Mouse (Mus musculus) CH12.LX (cell line): ENCODE results near the gene Slc6a9. TPM values are rescaled to one million over a fixed set of nuclear protein-coding genes. Genes with fewer than 3 reads are reported as not detected.

Experiments used
- DNase-seq: peaks from one replicate; pipeline ENCODE4 v3.0.0-alpha.2; 2013; ENCODE audit errors: extremely low read depth
- H3K27ac ChIP-seq: 2 replicates; pipeline ENCODE4 v1.5.1; 2012; ENCODE audit warnings: low read depth, mild to moderate bottlenecking, control low read depth, moderate library complexity; ENCODE audit not compliant: insufficient read depth
- H3K27me3 ChIP-seq: replicated peaks from 2 replicates; pipeline ENCODE3; 2012; ENCODE audit warnings: inconsistent platforms
- H3K36me3 ChIP-seq, 2 experiments: replicated peaks in 1 of 2; 2 replicates each; pipeline versions ENCODE3 to v1.6.1; 2012; ENCODE audit warnings: inconsistent platforms in 1 of 2, low read length in 1 of 2, mild to moderate bottlenecking in 1 of 2, mixed read lengths in 1 of 2, moderate library complexity in 1 of 2; ENCODE audit not compliant: control insufficient read depth in 1 of 2, insufficient read depth in 1 of 2
- H3K4me1 ChIP-seq, 2 experiments: 2 replicates each; pipeline ENCODE4 v1.6.1; 2012; ENCODE audit warnings: inconsistent platforms in 1 of 2, moderate library complexity in 1 of 2; ENCODE audit not compliant: insufficient read depth in 2 of 2, control insufficient read depth in 1 of 2
- H3K4me2 ChIP-seq: 2 replicates; pipeline ENCODE4 v1.6.1; 2012; ENCODE audit warnings: low read depth, mild to moderate bottlenecking, control low read depth; ENCODE audit not compliant: poor library complexity, insufficient read depth, severe bottlenecking
- H3K4me3 ChIP-seq, 3 experiments: fragments of 150-350 bp in 1 of 3; sonication (generic) in 1 of 3; replicated peaks in 1 of 3; 2 replicates each; pipeline versions ENCODE3 to v1.5.1; 2011 to 2012; ENCODE audit warnings: low read depth in 2 of 3, low read length in 2 of 3, mild to moderate bottlenecking in 2 of 3, moderate library complexity in 2 of 3, control low read depth in 1 of 3, improper control_type of control experiment in 1 of 3, inconsistent platforms in 1 of 3, mixed read lengths in 1 of 3; ENCODE audit not compliant: poor library complexity in 1 of 3
- H3K79me2 ChIP-seq: replicated peaks from 2 replicates; pipeline ENCODE4 v1.6.1; 2012; ENCODE audit warnings: mild to moderate bottlenecking, moderate library complexity; ENCODE audit not compliant: control insufficient read depth, poor library complexity, insufficient read depth, severe bottlenecking; ENCODE audit errors: extremely low read depth
- H3K9ac ChIP-seq: 2 replicates; pipeline ENCODE4 v1.6.1; 2012; ENCODE audit warnings: low read depth, mild to moderate bottlenecking, control low read depth, moderate library complexity; ENCODE audit not compliant: insufficient read depth
- H3K9me3 ChIP-seq: replicated peaks from 2 replicates; pipeline ENCODE3; 2012; ENCODE audit warnings: low read length, inconsistent platforms, mixed read lengths
- BHLHE40 ChIP-seq: IDR thresholded peaks from 2 replicates; pipeline ENCODE4 v1.6.1; 2011; ENCODE audit warnings: mild to moderate bottlenecking, low read depth, low read length, improper control_type of control experiment
- CHD2 ChIP-seq: IDR thresholded peaks from 2 replicates; pipeline ENCODE4 v1.6.1; 2011; ENCODE audit warnings: low read length, improper control_type of control experiment
- CTCF ChIP-seq, 2 experiments: IDR thresholded peaks in 1 of 2; conservative IDR thresholded peaks in 1 of 2; 2 replicates each; pipeline ENCODE4 v1.5.1; 2011 to 2012; ENCODE audit warnings: low read depth in 2 of 2, low read length in 2 of 2, improper control_type of control experiment in 1 of 2, inconsistent platforms in 1 of 2, mild to moderate bottlenecking in 1 of 2, moderate library complexity in 1 of 2
- ELF1 ChIP-seq: IDR thresholded peaks from 2 replicates; pipeline ENCODE4 v1.6.1; 2014; ENCODE audit warnings: low read depth, mild to moderate bottlenecking, inconsistent platforms, low read length, improper control_type of control experiment
- ETS1 ChIP-seq: conservative IDR thresholded peaks from 2 replicates; pipeline ENCODE4 v1.6.1; 2012; ENCODE audit warnings: low read depth, mild to moderate bottlenecking, inconsistent platforms, low read length, improper control_type of control experiment, moderate library complexity
- HCFC1 ChIP-seq: IDR thresholded peaks from 2 replicates; pipeline ENCODE4 v1.6.1; 2012; ENCODE audit warnings: low read depth, mild to moderate bottlenecking, inconsistent platforms, low read length, improper control_type of control experiment
- IRF4 ChIP-seq: IDR thresholded peaks from 2 replicates; pipeline ENCODE4 v1.6.1; 2014; ENCODE audit warnings: low read depth, mild to moderate bottlenecking, inconsistent platforms, low read length, improper control_type of control experiment
- JUND ChIP-seq: conservative IDR thresholded peaks from 2 replicates; pipeline ENCODE4 v1.6.1; 2011; ENCODE audit warnings: low read depth, low read length, improper control_type of control experiment
- KAT2A ChIP-seq: IDR thresholded peaks from 2 replicates; pipeline ENCODE4 v1.6.1; 2012; ENCODE audit warnings: low read length, improper control_type of control experiment, inconsistent platforms; ENCODE audit not compliant: insufficient replicate concordance
- MAX ChIP-seq: IDR thresholded peaks from 2 replicates; pipeline ENCODE4 v1.6.1; 2011; ENCODE audit warnings: low read length, improper control_type of control experiment
- MEF2A ChIP-seq: IDR thresholded peaks from 2 replicates; pipeline ENCODE4 v1.6.1; 2014; ENCODE audit warnings: low read depth, mild to moderate bottlenecking, inconsistent platforms, low read length, improper control_type of control experiment, borderline replicate concordance
- MXI1 ChIP-seq: IDR thresholded peaks from 2 replicates; pipeline ENCODE4 v1.6.1; 2011; ENCODE audit warnings: mild to moderate bottlenecking, low read depth, low read length, improper control_type of control experiment
- NELFE ChIP-seq: IDR thresholded peaks from 2 replicates; pipeline ENCODE4 v1.6.1; 2011; ENCODE audit warnings: low read depth, low read length, improper control_type of control experiment
- POLR2A ChIP-seq: IDR thresholded peaks from 2 replicates; pipeline ENCODE4 v1.6.1; 2011; ENCODE audit warnings: low read depth, mild to moderate bottlenecking, improper control_type of control experiment, low read length
- POLR2AphosphoS2 ChIP-seq: IDR thresholded peaks from 2 replicates; pipeline ENCODE4 v1.6.1; 2011; ENCODE audit warnings: low read depth, low read length, improper control_type of control experiment
- RAD21 ChIP-seq: IDR thresholded peaks from 2 replicates; pipeline ENCODE4 v1.6.1; 2011; ENCODE audit warnings: low read depth, mild to moderate bottlenecking, low read length, improper control_type of control experiment, moderate library complexity
- SIN3A ChIP-seq: IDR thresholded peaks from 2 replicates; pipeline ENCODE4 v1.6.1; 2012; ENCODE audit warnings: low read length, improper control_type of control experiment, inconsistent platforms
- SMC3 ChIP-seq: IDR thresholded peaks from 2 replicates; pipeline ENCODE4 v1.6.1; 2011; ENCODE audit warnings: low read depth, low read length, improper control_type of control experiment
- USF1 ChIP-seq: IDR thresholded peaks from 2 replicates; pipeline ENCODE4 v1.6.1; 2014; ENCODE audit warnings: low read depth, mild to moderate bottlenecking, inconsistent platforms, low read length, improper control_type of control experiment
- ZC3H11A ChIP-seq: IDR thresholded peaks from 2 replicates; pipeline ENCODE4 v1.6.1; 2012; ENCODE audit warnings: low read depth, mild to moderate bottlenecking, inconsistent platforms, low read length, improper control_type of control experiment
- dilution Hi-C: fragments of 300-500 bp; cut with MboI; formaldehyde crosslinking; loops from 2 replicates; pipeline ENCODE4 v1.14.3; 2020; ENCODE audit warnings: low sequenced_read_pairs; ENCODE audit not compliant: extremely low pct_unique_long_range_greater_than_20kb, extremely low pct_ligation_motif_present
- in situ Hi-C: fragments of 300-500 bp; cut with MboI; formaldehyde crosslinking; loops from 3 replicates; pipeline ENCODE4 v1.14.3; 2019; ENCODE audit warnings: low sequenced_read_pairs, low pct_ligation_motif_present, low pct_unique_long_range_greater_than_20kb, mixed read lengths
- polyA plus RNA-seq: library from polyadenylated mRNA; unstranded; fragments of >175 nt; gene quantifications from 2 replicates; pipeline ENCODE4 v1.2.1, GENCODE M21; 2012; ENCODE audit warnings: low read depth; ENCODE audit not compliant: insufficient read length
- total RNA-seq, 2 experiments: library from RNA; depleted of rRNA; stranded (reverse); fragments of 300-350 nt in 1 of 2; fragments of >200 nt in 1 of 2; gene quantifications; 2 replicates each; pipeline ENCODE4 v1.2.3; 2012 to 2014

Slc6a9 gene
- total and polyA plus RNA-seq, 3 experiments, result 4.0 to 15.6 (median 9.1) TPM

DNA sequence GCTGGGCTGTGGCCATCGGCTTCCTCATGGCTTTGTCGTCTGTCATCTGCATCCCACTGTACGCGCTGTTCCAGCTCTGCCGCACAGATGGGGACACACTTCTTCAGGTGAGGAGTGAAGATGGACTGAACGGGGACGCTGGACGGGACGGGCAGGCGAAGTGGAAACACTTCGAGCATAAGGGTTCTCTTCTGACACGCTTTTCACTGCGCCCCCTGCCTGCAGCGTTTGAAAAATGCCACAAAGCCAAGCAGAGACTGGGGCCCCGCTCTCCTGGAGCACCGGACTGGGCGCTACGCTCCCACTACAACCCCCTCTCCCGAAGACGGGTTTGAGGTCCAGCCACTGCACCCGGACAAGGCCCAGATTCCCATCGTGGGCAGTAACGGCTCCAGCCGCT, 33.5 kb downstream of the Slc6a9 start:
- no peak for DNase-seq
- H3K79me2 ChIP-seq, result no peaks in the 10 kb centered on the region
- H3K4me3 ChIP-seq, result no peak overlapping the region
- in situ Hi-C loops (no loop called here), dilution Hi-C loops (no loop called here)
- H3K9ac ChIP-seq, result no peak overlapping the region
- peak in 1 of 2 experiments; percentile 49; a peak in 2 of 4 replicates for TF ChIP-seq CTCF (conservative IDR thresholded peaks at IDR 0.05 in 1 of 2, IDR thresholded peaks at IDR 0.05 in 1 of 2; ENCODE audit: low read depth in 2 of 2, low read length in 2 of 2)
- no peak for TF ChIP-seq BHLHE40
- TF ChIP-seq SMC3, result peak; percentile 40
- no peak for TF ChIP-seq JUND
- TF ChIP-seq MAX, result no peak
- TF ChIP-seq KAT2A, result no peak
- peak; percentile 5 for TF ChIP-seq RAD21
- TF ChIP-seq HCFC1, result no peak
- no peak for TF ChIP-seq IRF4
- no peak for TF ChIP-seq ETS1
- no peak for TF ChIP-seq POLR2A
- TF ChIP-seq MXI1, result no peak
- no peak for TF ChIP-seq CHD2
- no peak for TF ChIP-seq MEF2A
- H3K9me3 ChIP-seq, result no peaks in the 10 kb centered on the region
- H3K36me3 ChIP-seq, result peaks cover 50 to 93% of the 10 kb centered on the region in 2 experiments
- H3K4me1 ChIP-seq, result peaks cover 1 to 5% of the 10 kb centered on the region in 2 experiments
- no peaks in the 10 kb centered on the region for H3K27me3 ChIP-seq
- no peak overlapping the region for H3K4me2 ChIP-seq
- H3K27ac ChIP-seq, result no peak overlapping the region

DNA sequence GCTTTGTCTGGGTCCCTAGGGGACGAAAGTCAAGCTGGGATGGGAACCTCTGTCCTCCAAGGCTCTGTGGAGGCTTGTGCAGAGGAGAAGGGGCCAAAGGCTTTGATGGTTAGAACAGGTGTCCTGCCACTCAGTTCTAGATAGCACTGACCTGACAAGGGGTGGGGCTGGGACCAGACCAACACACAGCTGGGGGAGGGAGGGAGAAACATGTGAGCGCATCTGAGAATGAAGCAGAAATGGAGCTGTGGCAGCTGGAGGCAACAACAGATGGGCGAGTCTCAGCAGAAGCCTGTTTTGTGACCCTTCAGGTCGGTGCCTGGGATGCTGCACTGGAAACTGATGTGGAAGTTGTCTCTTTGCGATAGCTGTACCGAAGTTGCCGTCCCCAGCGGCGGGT, 35.0 kb downstream of the Slc6a9 start:
- dilution Hi-C loops, result no loop called here
- no peak overlapping the region for H3K4me3 ChIP-seq
- TF ChIP-seq SIN3A (no peak), USF1 (no peak), ELF1 (no peak), POLR2AphosphoS2 (no peak), HCFC1 (no peak), NELFE (no peak), ZC3H11A (no peak), ETS1 (no peak)
- H3K36me3 ChIP-seq, result peaks cover 36 to 91% of the 10 kb centered on the region in 2 experiments
- H3K9me3 ChIP-seq, result no peaks in the 10 kb centered on the region
- H3K4me1 ChIP-seq, result 0 out of 4 replicates have a peak, but pooled peaks cover 0 to 4% of the 10 kb centered on the region in 2 experiments
- no peaks in the 10 kb centered on the region for H3K27me3 ChIP-seq
- in situ Hi-C loops, result no loop called here
- no peak for DNase-seq
- no peaks in the 10 kb centered on the region for H3K79me2 ChIP-seq
- no peak overlapping the region for H3K4me2 ChIP-seq
- no peak overlapping the region for H3K9ac ChIP-seq
- H3K27ac ChIP-seq, result no peak overlapping the region
